Mouse (Mus musculus): ENCODE measurements around the gene Bad.

GRCm38 (mm10) chr19:6916496-6916895, 25.2 kb upstream of the Bad start:
- TF ChIP-seq CTCF (IDR thresholded peaks at IDR 0.05; ENCODE audit: borderline replicate concordance, control insufficient read depth, extremely low read depth, insufficient read depth, low read length, poor library complexity) (no peak), POLR2A (IDR thresholded peaks at IDR 0.05; ENCODE audit: control insufficient read depth, extremely low read depth, insufficient read depth, low read length, poor library complexity) (no peak)

Data from thymus, adult 2 months (tissue).